Mouse (Mus musculus) myocyte (in vitro differentiated cells): ENCODE data around the gene Ifna4. TPM values are rescaled to one million over a fixed set of nuclear protein-coding genes. Genes with fewer than 3 reads are reported as not detected.
A peak's percentile ranks its signal among the peaks of the same experiment; 100 is the strongest.
"Not testable (repeated sequence)": the region's sequence is repeated elsewhere in the genome, so short reads cannot be mapped to it uniquely, and the experiment has no call there.

Experiments
- H3K27me3 ChIP-seq: one replicate; pipeline ENCODE4 v1.6.1; 2011; ENCODE audit not compliant: control insufficient read depth, insufficient read depth, insufficient read length
- H3K36me3 ChIP-seq: one replicate; pipeline ENCODE4 v1.6.1; 2011; ENCODE audit not compliant: control insufficient read depth, insufficient read depth
- H3K4me2 ChIP-seq: one replicate; pipeline ENCODE4 v1.6.1; 2011; ENCODE audit warnings: low read depth, control low read depth
- H3K4me3 ChIP-seq: one replicate; pipeline ENCODE4 v1.5.1; 2011; ENCODE audit warnings: mild to moderate bottlenecking, control low read depth, moderate library complexity
- H3K79me2 ChIP-seq: one replicate; pipeline ENCODE4 v1.6.1; 2011; ENCODE audit not compliant: control insufficient read depth, insufficient read depth
- H3ac ChIP-seq: one replicate; pipeline ENCODE4 v1.6.1; 2011; ENCODE audit not compliant: control insufficient read depth, insufficient read length
- CEBPB ChIP-seq: IDR thresholded peaks from 2 replicates; pipeline ENCODE4 v1.6.1; 2011; ENCODE audit warnings: mild to moderate bottlenecking, moderate library complexity; ENCODE audit not compliant: poor library complexity, insufficient read depth, severe bottlenecking
- E2F4 ChIP-seq: IDR thresholded peaks from one replicate; pipeline ENCODE4 v1.6.1; 2011; ENCODE audit warnings: mild to moderate bottlenecking, control low read depth, moderate library complexity; ENCODE audit not compliant: insufficient read depth
- MAX ChIP-seq: IDR thresholded peaks from one replicate; pipeline ENCODE4 v1.6.1; 2011; ENCODE audit warnings: low read depth, mild to moderate bottlenecking, control low read depth
- MYOD1 ChIP-seq, 3 experiments: IDR thresholded peaks; one replicate each; pipeline ENCODE4 v1.6.1; 2011; ENCODE audit warnings: control low read depth in 2 of 3, low read depth in 2 of 3, mild to moderate bottlenecking in 2 of 3, moderate library complexity in 1 of 3; ENCODE audit not compliant: insufficient read length in 2 of 3, control insufficient read depth in 1 of 3
- MYOG ChIP-seq, 3 experiments: IDR thresholded peaks; one replicate each; pipeline ENCODE4 v1.6.1; 2011; ENCODE audit warnings: control low read depth in 2 of 3, low read depth in 2 of 3, mild to moderate bottlenecking in 2 of 3; ENCODE audit not compliant: insufficient read length in 2 of 3, control insufficient read depth in 1 of 3, insufficient read depth in 1 of 3
- POLR2A ChIP-seq: IDR thresholded peaks from one replicate; pipeline ENCODE4 v1.6.1; 2011; ENCODE audit warnings: low read depth, mild to moderate bottlenecking, control low read depth, moderate library complexity; ENCODE audit not compliant: insufficient read length
- POLR2AphosphoS2 ChIP-seq: IDR thresholded peaks from one replicate; pipeline ENCODE4 v1.6.1; 2011; ENCODE audit warnings: low read depth, control low read depth; ENCODE audit not compliant: insufficient read length
- REST ChIP-seq: IDR thresholded peaks from one replicate; pipeline ENCODE4 v1.6.1; 2011; ENCODE audit warnings: mild to moderate bottlenecking, control low read depth, moderate library complexity; ENCODE audit not compliant: insufficient read depth, insufficient read length
- SRF ChIP-seq: IDR thresholded peaks from one replicate; pipeline ENCODE4 v1.6.1; 2011; ENCODE audit warnings: low read depth; ENCODE audit not compliant: control insufficient read depth, insufficient read length
- TCF12 ChIP-seq: IDR thresholded peaks from one replicate; pipeline ENCODE4 v1.6.1; 2011; ENCODE audit warnings: mild to moderate bottlenecking, control low read depth; ENCODE audit not compliant: poor library complexity, insufficient read depth, severe bottlenecking
- TCF3 ChIP-seq: IDR thresholded peaks from one replicate; pipeline ENCODE4 v1.6.1; 2011; ENCODE audit warnings: low read depth, control low read depth; ENCODE audit not compliant: insufficient read length
- USF1 ChIP-seq: IDR thresholded peaks from one replicate; pipeline ENCODE4 v1.6.1; 2011; ENCODE audit warnings: low read depth, mild to moderate bottlenecking, control low read depth, moderate library complexity
- polyA plus RNA-seq: library from polyadenylated mRNA; unstranded; fragments of >200 nt; fragmentation: generic; extraction: Trizol; gene quantifications from one replicate; pipeline ENCODE4 v1.2.1, GENCODE M21; 2012; ENCODE audit warnings: missing spikeins

Gene Ifna4
- polyA plus RNA-seq, 1 experiment = not detected

DNA sequence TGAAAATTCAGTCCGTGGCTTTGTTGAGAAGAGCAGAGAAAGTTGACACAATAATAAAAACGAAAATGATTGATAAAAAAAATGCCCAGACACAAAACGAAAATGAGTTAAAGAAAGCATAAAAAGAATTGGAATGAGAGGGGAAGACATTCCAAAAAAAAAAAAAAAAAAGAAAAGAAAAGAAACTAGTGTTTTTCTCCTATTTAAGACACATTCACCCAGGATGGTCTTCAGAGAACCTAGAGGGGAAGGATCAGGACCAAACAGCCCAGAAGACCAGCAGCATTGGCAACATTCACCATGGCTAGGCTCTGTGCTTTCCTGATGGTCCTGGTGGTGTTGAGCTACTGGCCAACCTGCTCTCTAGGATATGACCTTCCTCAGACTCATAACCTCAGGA is 25.7 kb upstream of the Ifna4 start, which contains the start of gene Ifna7:
Gene Ifna7 (plus strand): TSS at position 301 of the 400 bp plus-strand sequence.
- Histone ChIP-seq H3K79me2 (no peaks in the 10 kb centered on the region), H3K36me3 (no peaks in the 10 kb centered on the region), H3K4me3 (no peak within 1 kb of the TSS), H3ac (no peak within 1 kb of the TSS), H3K27me3 (peaks cover 7% of the 10 kb centered on the region), H3K4me2 (no peak within 1 kb of the TSS)
- no peak for TF ChIP-seq CEBPB
- TF ChIP-seq POLR2AphosphoS2 = no peak
- TF ChIP-seq E2F4 = no peak
- TF ChIP-seq MAX = no peak

DNA sequence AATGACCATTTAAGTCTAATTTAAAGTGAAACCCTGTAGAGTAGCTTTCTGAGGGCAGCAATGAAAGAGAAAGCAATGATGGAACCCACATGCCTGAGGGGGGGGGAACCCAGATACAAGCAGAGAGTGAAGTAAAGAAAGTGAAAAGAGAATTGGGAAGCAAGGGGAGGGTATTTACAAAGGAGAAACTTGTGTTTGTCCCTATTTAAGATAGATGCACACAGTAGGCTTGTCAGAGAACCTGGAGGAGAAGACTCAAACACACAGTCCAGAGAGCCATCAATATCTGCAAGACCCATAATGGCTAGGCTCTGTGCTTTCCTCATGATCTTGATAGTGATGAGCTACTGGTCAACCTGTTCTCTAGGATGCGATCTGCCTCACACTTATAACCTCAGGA is 22.0 kb upstream of the Ifna4 start, which contains the start of gene Ifna11:
Gene Ifna11 (plus strand): TSS at position 301 of the 400 bp plus-strand sequence.
- TF ChIP-seq TCF12 (no peak), CEBPB (no peak), POLR2A (no peak), TCF3 (no peak), SRF (no peak), MYOD1 (IDR thresholded peaks at IDR 0.05; ENCODE audit: control insufficient read depth in 1 of 3, insufficient read length in 2 of 3, low read depth in 2 of 3) (no peak), USF1 (no peak), MYOG (IDR thresholded peaks at IDR 0.05; ENCODE audit: control insufficient read depth in 1 of 3, insufficient read depth in 1 of 3, insufficient read length in 2 of 3, low read depth in 2 of 3) (no peak), MAX (no peak), REST (no peak), E2F4 (no peak), POLR2AphosphoS2 (no peak)
- peaks cover 9% of the 10 kb centered on the region for H3K27me3 ChIP-seq

DNA sequence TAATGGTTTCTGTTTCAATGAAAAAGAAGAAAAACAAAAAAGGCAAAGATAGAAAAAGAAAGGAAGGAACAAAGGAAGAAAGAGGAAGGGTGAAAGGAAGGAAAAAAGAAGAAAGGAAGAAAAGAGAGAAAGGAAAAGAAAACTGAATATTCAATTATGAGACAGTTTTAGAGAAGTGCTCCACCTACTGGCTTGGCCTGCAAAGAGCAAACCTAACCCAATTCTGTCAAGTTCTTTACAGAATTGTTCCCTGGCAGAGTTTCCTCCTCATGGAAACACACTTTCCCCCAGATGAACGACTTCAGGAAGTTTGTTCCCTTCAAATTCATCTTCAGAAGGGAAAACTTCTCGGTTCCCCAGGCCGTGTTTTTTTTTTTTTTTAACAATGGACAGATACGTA is 18.7 kb upstream of the Ifna4 start:
- Histone ChIP-seq H3K27me3 (peaks cover 6% of the 10 kb centered on the region), H3K4me3 (no peak overlapping the region), H3K79me2 (no peaks in the 10 kb centered on the region), H3ac (no peak overlapping the region), H3K4me2 (no peak overlapping the region), H3K36me3 (no peaks in the 10 kb centered on the region)
- no peak for TF ChIP-seq MYOD1 (IDR thresholded peaks at IDR 0.05; ENCODE audit: control insufficient read depth in 1 of 3, insufficient read length in 2 of 3, low read depth in 2 of 3)
- TF ChIP-seq POLR2A = no peak
- TF ChIP-seq MAX = no peak
- TF ChIP-seq REST = no peak
- no peak for TF ChIP-seq SRF
- TF ChIP-seq POLR2AphosphoS2 = no peak
- no peak for TF ChIP-seq CEBPB
- no peak for TF ChIP-seq TCF3
- no peak for TF ChIP-seq MYOG (IDR thresholded peaks at IDR 0.05; ENCODE audit: control insufficient read depth in 1 of 3, insufficient read depth in 1 of 3, insufficient read length in 2 of 3, low read depth in 2 of 3)
- TF ChIP-seq TCF12 = no peak
- TF ChIP-seq USF1 = no peak
- no peak for TF ChIP-seq E2F4

More for the DNA sequence above, 22.0 kb upstream of the Ifna4 start, which contains the start of gene Ifna11:
- Histone ChIP-seq H3ac (no peak within 1 kb of the TSS), H3K36me3 (no peaks in the 10 kb centered on the region), H3K4me2 (no peak within 1 kb of the TSS), H3K4me3 (no peak within 1 kb of the TSS), H3K79me2 (no peaks in the 10 kb centered on the region)

DNA sequence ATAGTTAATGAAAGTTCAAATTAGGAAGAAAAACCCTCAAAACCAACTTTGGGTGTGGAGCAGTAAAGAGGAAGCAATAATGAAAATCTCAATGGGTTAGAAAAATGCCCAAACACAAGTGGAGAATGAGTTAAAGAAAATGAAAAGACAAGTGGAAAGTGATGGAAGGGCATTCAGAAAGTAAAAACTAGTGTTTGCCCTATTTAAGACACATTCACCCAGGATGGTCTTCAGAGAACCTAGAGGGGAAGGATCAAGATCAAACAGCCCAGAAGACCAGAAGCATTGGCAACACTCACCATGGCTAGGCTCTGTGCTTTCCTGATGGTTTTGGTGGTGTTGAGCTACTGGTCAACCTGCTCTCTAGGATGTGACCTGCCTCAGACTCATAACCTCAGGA is 14.5 kb upstream of the Ifna4 start, which contains the start of gene Ifna6:
Gene Ifna6 (plus strand): TSS at position 301 of the 400 bp plus-strand sequence.
- H3K79me2 ChIP-seq, H3ac ChIP-seq, H3K4me2 ChIP-seq, H3K4me3 ChIP-seq, H3K36me3 ChIP-seq, H3K27me3 ChIP-seq: not testable (repeated sequence)

DNA sequence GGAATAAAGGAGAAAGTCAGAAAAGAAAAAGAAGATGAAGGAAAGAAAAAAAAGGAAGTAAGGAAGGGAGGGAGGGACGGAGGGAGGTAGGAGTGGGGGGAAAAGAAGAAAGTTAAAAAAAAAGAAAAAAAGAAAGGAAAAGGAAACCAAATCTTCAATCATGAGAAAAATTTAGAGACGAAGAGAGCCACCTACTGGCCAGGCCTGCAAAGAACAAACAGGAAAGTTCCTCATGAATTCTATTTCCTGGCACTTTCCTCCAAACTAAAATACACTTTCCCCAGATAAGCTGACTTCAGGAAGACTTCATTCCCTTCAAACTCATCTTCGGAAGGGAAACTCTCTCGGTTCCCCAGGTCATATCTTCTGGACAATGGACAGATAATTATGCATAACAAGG is 11.1 kb upstream of the Ifna4 start:
- TF ChIP-seq TCF12 = no peak
- TF ChIP-seq USF1 = no peak
- TF ChIP-seq MAX = no peak
- no peak for TF ChIP-seq MYOG (IDR thresholded peaks at IDR 0.05; ENCODE audit: control insufficient read depth in 1 of 3, insufficient read depth in 1 of 3, insufficient read length in 2 of 3, low read depth in 2 of 3)
- no peak for TF ChIP-seq REST
- no peak overlapping the region for H3K4me3 ChIP-seq
- peaks cover 3% of the 10 kb centered on the region for H3K27me3 ChIP-seq
- peak overlapping the region; percentile 13 for H3K4me2 ChIP-seq
- no peak overlapping the region for H3ac ChIP-seq
- no peaks in the 10 kb centered on the region for H3K79me2 ChIP-seq
- H3K36me3 ChIP-seq = no peaks in the 10 kb centered on the region

DNA sequence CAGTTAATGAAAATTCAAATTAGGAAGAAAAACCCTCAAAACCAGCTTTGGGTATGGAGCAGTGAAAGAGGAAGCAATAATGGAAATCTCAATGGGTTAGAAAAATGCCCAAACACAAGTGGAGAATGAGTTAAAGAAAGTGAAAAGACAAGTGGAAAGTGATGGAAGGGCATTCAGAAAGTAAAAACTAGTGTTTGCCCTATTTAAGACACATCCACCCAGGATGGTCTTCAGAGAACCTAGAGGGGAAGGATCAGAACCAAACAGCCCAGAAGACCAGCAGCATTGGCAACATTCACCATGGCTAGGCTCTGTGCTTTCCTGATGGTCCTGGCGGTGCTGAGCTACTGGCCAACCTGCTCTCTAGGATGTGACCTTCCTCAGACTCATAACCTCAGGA is 6.4 kb upstream of the Ifna4 start, which contains the start of gene Ifna5:
Gene Ifna5 (plus strand): TSS at position 301 of the 400 bp plus-strand sequence.
- H3K4me2 ChIP-seq, H3K27me3 ChIP-seq, H3ac ChIP-seq, H3K36me3 ChIP-seq, H3K4me3 ChIP-seq, H3K79me2 ChIP-seq: not testable (repeated sequence)
